Mouse (Mus musculus) B cell, adult 67 days (primary cell): ENCODE measurements around the gene Gm20695. TPM values are rescaled to one million over a fixed set of nuclear protein-coding genes. Genes with fewer than 3 reads are reported as not detected.

Experiments used
- total RNA-seq, 2 experiments: library from RNA; stranded (reverse); gene quantifications; 4 replicates each; pipeline ENCODE4 v1.2.4; 2023

The Gm20695 gene
- 1 to 10 TPM in 1 of 2 experiments, not detected in 1; 3.0 TPM for total RNA-seq

GRCm38 (mm10) chr16:3884201-3885064 lies at the start of gene Gm20695, which contains the start of gene Zfp597:
TSS of gene Gm20695 (plus strand) at chr16:3884648.
TSS of gene Zfp597 (minus strand) at chr16:3884561.

GRCm38 (mm10) chr16:3846711-3847518 lies 37.5 kb upstream of the Gm20695 start, which contains the start of gene Zfp174:
TSS of gene Zfp174 (plus strand) at chr16:3847268.

GRCm38 (mm10) chr16:3872216-3873047 lies 12.0 kb upstream of the Gm20695 start, which contains the start of gene Naa60:
TSS of gene Naa60 (plus strand) at chr16:3872375.

GRCm38 (mm10) chr16:3908537-3909111 lies 24.2 kb downstream of the Gm20695 start, which contains the start of the genes 1700037C18Rik and Cluap1:
TSS of gene 1700037C18Rik (minus strand) at chr16:3908689.
TSS of gene Cluap1 (plus strand) at chr16:3908801.

Other genes starting within 250 kb of the Gm20695 start
- under 1 TPM in 1 of 2 experiments, not detected in 1; 0.20 TPM for gene Mefv, start 166.6 kb upstream of the Gm20695 start, total RNA-seq
- 10 to 100 TPM; 66.8 to 79.5 TPM for gene Zfp263, start 140.6 kb upstream of the Gm20695 start, total RNA-seq
- gene Olfr15, start 53.8 kb upstream of the Gm20695 start, total RNA-seq = not detected
- gene Zfp174, start 37.4 kb upstream of the Gm20695 start, total RNA-seq = 1 to 10 TPM in 1 of 2 experiments, under 1 TPM in 1; 0.77 to 2.2 TPM
- 100 to 1,000 TPM; 102 to 111 TPM for gene Naa60, start 12.3 kb upstream of the Gm20695 start, total RNA-seq
- 10 to 100 TPM; 33.6 to 46.3 TPM for gene Zfp597, start 87 bp upstream of the Gm20695 start, total RNA-seq
- gene 1700037C18Rik, start 24.0 kb downstream of the Gm20695 start, total RNA-seq = 10 to 100 TPM; 11.1 to 17.5 TPM
- 10 to 100 TPM; 30.2 to 31.4 TPM for gene Cluap1, start 24.2 kb downstream of the Gm20695 start, total RNA-seq
- gene Nlrc3, start 92.0 kb downstream of the Gm20695 start, total RNA-seq = 10 to 100 TPM; 38.8 to 39.8 TPM
- 100 to 1,000 TPM; 107 to 110 TPM for gene Slx4, start 119.1 kb downstream of the Gm20695 start, total RNA-seq
- not detected for gene Dnase1, start 152.3 kb downstream of the Gm20695 start, total RNA-seq
- 10 to 100 TPM; 75.0 to 75.3 TPM for gene Trap1, start 193.2 kb downstream of the Gm20695 start, total RNA-seq